Mouse (Mus musculus): ENCODE data around the gene Cyct.

DNA sequence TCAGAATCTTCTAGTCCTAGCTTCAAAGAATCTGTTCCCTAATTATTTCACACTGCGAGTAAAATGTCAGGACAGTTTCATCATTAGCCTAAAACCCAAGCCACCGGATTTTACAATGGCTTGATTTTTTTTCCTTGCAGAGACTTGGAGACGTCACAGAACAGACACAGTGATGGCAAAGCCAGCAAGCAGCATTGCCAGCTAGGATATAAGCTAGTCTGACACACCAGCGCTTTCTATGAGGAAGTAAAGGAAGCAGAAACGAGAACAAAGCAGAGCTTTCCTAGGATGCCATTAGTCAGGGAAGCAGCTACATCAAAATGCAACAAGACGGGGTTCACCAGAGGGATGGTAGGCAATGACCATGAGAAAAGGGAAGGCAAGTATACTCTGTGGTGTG is 12.4 kb downstream of the Cyct start:
- TF ChIP-seq CTCF (IDR thresholded peaks at IDR 0.05; ENCODE audit: low read depth) = no peak
- no peak for TF ChIP-seq EP300 (IDR thresholded peaks at IDR 0.05; ENCODE audit: low read depth)
